Mouse (Mus musculus): ENCODE measurements around the gene Cnpy1.
A peak's percentile ranks its signal among the peaks of the same experiment; 100 is the strongest.

Cnpy1 gene

DNA sequence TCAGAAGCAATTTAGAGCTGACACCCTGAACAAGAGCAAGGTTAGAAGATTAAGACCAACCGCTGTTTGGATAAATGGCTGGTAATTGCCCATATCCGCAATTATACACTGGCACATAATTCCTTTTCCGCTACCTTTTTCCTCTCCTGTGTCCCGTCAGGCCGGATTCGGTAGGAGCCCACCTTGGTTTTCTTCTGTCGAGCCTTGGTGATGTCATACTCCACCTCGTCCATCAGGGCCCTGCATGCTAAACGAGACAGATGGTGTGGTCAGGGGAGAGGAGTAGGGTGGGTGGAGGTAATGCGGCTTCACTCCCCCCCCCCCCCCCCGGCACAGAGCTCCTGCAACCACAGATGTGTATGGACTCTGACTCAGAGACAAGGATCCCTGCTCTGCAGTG lies at the start of gene Cnpy1:
Cnpy1 (minus strand) TSS at position 233 of the 400 bp plus-strand sequence.
- DNase-seq (ENCODE audit: low spot score) = no peak

DNA sequence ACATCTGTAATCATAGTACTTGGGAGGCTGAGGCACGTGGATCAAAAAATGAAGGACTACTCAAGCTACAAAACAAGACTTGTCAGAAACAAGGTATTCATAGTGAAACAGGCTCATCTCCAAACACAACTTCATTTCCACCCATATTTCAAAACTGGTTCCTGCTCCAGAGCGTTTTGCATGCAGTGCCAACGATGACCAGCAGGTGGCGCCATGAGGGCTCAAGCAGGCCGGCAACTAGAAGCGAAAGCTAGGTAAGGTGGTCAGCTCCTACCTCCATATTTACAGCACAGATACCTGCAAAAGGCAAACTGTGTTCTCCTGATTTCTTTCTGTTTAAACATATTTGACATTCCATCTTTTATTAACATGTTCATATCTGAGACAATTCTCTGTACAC lies 48.4 kb upstream of the Cnpy1 start:
- peak; percentile 67 for DNase-seq (ENCODE audit: low spot score)

DNA sequence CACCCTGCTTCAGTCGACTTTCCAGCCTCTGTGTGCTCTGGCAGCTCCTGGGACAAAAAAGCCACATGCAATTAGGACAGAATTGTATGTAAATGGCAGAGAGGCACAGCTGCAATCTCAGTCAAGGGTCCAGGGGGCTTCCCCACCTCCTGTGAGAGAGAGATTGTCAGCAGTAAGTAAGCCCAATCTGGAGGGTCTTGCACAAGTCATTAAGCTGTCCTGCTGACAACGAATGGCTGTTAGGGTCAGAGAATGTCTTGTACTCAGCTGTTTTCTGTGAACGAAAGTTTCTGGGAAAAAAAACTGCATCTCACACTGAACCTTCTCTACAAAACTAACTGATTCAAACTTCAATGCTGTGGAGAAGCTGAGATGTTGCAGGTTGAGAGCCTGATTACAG lies 46.7 kb upstream of the Cnpy1 start:
- DNase-seq (ENCODE audit: low spot score) = no peak

DNA sequence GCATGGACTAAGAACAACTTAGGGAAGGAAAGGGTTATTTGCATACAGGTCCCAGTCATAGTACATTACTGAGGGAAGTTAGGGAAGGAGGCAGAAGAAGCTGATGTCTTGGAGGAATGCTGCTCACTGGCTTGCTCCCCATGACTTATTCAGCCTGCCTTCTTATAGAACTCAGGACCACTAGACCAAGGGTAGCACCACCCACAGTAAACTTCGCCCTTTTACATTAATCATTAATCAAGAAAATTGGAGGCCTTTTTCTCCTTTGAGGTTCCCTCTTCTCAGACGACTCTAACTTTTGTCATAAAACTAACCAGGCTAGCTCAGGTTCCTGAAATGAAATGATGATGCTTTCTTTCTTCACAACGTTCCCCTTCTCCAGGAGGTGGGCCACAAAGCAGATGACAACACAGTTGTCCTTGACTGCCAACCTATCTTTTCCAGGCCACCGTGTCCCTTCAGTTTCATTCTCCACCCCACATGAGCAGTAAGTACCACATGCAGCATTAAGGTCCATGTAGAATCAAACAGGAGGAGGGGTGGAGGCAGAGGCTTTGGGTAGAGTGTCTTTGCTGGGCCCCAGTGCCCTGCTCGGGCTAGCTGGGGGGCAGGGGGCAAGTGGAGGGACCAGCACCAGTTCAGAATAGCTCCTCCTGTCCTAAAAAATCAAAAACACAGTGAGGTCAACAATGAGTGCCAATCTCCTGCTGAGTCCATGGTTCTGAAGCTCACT lies 45.7 kb upstream of the Cnpy1 start:
- DNase-seq (ENCODE audit: low spot score) = no peak

DNA sequence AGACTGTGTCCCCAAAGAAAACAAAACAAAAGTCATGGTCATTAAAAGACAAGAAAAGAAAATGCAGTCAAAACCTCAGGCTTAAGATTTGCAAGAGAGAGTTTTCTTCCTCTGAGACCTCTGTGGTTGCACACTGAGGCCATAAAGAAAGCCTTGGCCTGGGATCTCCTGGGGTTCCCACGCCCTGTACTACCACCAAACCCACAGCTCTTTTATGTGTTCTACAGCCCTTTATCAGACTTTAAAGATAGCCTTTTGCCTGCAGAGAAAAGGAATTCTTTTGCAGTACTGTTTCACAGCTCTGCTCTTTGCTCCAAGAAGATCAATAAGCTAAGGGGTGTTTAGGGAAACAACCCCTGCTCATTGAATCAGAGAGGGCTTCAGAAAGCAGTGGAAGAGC lies 45.0 kb upstream of the Cnpy1 start:
- no peak for DNase-seq (ENCODE audit: low spot score)

DNA sequence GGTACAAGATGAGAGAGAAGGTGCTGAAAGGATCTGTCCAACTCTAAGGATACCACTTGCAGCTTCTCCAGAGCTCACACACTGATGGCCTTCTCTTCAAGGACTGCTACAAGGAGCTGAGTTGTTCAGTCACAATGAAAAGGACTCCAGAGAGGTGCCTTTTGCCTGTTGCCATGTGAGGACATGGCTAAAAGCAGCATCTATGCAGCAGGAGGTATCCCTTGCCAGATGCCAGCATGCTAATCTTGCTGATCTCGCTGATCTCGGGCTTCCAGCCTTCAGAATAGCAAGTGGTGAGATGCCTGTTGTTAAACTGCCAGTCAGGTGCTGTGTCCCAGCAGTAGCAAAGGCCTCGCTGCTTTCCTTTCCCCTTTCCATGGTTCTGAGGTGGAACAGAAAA lies 43.5 kb upstream of the Cnpy1 start:
- DNase-seq (ENCODE audit: low spot score) = no peak

DNA sequence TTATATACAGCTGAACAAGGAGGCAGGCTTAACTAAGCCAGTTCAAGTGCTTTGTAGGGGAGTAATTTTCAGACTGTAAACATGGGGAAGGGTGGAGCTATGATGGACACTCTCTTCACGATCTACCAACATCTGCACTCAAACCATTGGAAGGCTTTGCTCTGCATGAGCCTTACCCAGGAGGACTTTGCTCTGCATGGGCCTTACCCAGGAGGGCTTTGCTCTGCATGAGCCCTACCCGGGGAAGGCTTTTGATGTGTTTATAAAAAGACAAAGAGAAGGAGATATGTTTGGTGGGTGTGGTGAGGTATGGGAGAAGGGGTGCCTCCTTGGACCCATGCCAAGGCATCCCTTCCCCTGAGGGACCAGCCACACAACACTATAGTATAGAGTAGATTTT lies 31.7 kb upstream of the Cnpy1 start:
- DNase-seq (ENCODE audit: low spot score) = no peak

DNA sequence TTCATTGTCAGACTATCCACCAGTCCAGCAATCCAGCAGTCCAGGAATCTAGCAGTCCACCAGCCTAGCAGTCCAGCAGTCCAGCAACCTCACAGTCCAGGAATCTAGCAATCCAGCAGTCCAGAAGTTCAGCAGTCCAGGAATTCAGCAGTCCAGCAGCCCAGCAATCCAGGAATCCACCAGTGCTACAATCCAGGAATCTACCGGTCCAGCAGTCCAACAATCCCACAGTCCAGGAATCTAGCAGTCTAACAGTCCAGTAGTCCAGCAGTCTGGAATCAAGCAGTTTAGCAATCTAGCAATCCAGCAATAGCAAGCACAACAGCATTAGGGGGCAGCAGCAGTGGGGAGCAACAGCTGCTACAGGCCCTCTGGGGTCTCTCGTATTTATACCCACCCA lies 27.2 kb upstream of the Cnpy1 start:
- no peak for DNase-seq (ENCODE audit: low spot score)

DNA sequence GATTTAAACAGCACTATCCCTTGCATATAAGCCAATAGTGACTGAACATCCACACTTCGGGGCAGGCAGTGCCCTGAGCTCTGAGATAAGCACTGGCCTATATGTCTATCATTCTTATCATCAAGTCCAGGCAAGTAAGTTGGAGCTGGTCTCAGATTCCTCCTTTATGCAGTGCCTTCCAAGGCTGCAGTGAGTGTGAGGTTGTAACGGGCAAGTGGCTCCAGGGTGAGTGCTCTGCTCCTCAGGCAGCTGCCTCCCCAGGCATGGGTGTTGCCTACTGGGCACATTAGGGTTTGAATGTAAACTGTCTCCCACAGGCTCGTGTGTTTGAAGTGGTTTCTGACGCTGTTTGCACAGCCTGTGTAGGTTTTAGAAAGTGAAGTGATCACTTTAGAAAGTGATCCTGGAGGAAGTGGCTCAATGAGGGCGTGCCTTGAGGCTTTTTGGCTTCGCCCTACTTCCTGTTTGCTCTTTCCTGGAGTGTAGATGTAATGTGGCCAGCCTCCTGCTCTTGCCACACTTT lies 23.9 kb upstream of the Cnpy1 start:
- no peak for DNase-seq (ENCODE audit: low spot score)

DNA sequence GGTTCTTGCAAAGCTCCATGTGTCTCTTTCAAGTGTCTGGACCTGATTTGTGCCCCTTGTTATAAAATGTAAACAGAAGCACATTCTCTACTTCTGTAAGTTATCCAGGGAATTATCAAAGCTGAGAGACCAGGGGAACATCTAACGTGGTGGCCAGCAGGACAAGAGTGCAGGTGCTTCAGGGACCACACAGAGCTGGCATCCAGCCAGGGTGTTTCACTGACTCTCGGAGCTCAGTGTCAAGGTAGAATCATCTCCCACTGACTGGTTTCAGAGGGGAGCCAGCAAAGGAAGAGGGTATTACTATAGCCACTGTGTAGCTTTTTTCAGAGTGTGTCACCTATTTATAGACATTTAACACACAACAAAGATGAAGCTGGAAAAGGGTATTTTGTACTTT lies 22.0 kb upstream of the Cnpy1 start:
- DNase-seq (ENCODE audit: low spot score) = no peak

DNA sequence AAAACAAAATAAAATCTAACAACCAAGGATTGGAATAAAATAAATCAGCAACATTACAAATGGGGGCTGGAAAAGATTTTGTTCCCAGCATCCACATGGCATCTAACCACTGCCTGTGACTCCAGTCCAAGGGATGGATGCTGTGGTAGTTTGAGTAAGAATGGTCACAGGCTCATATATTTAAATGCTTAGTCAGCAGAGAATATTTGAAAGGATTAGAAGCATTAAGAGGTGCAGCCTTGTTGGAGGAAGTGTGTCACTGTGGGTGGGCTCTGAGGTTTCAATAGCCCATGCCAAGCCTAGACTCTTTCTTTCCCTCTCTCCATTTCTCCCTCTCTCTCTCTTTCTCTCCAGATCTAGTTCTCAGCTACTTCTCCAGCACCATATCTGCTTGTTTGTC lies 20.0 kb upstream of the Cnpy1 start:
- no peak for DNase-seq (ENCODE audit: low spot score)

DNA sequence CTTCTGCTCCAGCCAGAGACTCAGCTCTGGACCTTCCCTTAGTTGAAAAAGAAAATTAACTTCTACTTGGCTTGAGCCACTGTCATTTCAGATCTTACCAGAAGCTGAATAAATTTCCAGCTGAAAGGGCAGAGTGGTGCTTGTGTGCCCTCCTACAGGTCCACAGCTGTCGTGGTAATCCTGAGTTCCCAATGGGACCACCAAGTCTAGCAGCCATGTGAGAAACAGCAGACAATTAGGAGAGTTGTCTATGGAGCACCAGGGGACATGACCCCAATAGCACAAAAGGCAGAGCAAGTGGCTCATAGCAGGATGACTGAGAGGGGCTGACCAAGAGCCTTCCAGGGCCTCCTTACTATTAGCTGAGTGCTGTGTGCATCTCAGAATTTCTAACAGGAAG lies 18.2 kb upstream of the Cnpy1 start:
- DNase-seq (ENCODE audit: low spot score) = no peak

DNA sequence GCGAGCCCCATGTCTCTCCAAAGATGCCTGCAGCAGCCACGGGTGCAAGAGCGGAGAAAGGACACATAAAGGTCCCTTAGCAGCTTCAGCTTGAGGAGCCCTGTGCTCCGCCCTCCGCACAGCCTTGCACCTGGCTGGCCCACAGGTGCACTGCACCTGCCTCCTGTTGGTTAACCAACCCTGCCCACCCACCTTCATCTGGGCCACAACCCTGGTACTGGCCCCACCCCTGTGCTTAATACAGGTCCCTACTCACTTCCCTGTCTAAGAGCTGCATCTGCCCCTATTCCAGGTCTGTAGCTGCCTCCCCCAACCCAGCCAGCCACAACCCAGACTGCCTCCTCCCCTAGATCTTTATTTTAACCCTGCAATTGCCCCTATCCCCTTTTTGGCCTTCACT lies 16.5 kb upstream of the Cnpy1 start:
- no peak for DNase-seq (ENCODE audit: low spot score)

DNA sequence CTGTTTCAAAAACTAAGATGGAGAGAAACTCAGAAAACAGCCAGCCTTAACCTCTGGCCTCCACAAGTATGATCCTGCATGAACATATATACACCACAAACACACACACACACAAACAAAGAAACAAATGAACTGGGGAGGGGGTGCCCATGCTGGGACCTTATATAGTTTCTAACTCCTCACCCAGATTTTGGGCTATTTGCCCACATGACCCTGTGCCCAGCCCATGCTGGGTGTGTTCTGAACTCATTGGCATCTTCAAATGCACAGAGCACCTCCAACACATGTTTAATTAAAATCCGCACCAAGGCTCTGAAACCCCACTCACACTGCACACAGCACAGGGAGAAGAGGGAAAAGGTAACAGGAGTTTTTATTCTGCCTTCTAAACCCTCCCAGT lies 14.3 kb upstream of the Cnpy1 start:
- DNase-seq (ENCODE audit: low spot score) = no peak

DNA sequence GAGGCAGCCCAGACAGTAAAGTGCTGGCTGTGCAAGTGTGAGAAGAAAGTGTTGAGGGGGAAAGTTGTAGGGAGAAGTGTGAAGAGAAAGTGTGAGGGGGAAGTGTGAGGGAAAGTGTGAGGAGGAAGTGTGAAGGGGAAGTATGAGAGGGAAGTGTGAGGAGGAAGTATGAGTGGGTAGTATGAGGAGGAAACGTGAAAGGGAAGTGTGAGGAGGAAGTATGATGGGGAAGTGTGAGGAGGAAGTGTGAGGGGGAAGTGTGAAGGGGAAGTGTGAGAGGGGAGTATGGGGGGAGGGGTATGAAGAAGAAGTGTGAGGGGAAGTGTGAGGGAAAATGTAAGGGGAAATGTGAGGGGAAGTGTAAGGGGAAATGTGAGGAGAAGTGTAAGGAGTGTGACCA lies 13.8 kb upstream of the Cnpy1 start:
- no peak for DNase-seq (ENCODE audit: low spot score)

DNA sequence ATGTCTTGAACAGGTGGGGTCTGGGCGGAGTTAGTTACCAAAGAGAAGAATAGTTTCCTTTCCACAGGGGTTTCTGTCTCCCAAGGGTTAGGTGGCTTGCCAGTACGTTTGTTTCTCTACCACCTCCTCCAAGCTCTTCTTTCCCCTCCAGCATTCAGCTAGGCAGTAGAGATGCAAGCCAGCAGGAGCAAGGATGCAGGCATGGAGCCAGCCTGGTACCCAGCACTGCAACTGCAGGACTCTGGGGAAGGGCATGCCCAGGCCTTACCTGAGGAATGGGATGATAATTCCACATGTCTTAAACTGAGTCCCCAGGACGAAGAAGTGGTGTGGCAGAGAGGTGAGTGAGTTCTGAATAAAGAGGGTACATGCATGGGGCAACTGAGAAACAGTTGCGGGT lies 12.2 kb upstream of the Cnpy1 start:
- no peak for DNase-seq (ENCODE audit: low spot score)

DNA sequence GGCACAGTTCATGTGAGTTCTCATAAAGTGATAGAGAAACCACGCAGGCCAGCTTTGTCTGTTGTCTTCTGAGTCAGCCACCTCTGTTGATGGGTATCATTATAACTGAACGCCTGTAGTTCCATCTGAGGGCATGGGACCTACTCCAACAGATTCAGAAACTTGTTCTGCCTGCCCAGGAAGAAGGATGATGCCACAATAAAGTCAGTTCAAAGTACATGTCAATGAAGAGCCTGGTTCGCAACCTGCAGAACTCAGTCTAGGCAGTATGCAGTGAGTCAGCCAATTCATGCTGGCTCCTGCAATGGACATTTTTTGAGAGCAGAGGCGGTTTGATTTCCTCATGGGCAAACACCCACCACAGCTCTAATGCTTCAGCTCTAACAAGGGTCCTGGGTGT lies 7.4 kb upstream of the Cnpy1 start:
- DNase-seq (ENCODE audit: low spot score) = no peak

DNA sequence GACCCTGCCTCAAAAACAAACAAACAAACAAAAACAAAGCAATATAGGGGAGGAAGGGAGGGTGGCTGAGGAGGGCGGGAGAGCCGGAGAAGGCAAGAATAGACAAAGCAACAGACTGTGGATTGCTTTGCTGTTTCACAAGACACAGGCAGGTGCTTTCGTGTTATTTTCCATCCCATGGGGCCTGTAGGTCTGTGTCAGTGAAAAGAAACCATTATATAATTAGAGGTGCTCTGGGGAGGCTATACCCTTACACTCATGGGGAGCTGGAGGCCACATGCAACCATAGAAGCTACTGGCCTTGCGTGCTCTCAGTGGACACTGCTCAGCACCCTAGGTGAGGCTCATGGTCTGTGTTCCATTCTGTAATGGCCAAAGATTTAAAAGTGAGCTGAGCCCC lies 6.7 kb upstream of the Cnpy1 start:
- DNase-seq (ENCODE audit: low spot score) = no peak

DNA sequence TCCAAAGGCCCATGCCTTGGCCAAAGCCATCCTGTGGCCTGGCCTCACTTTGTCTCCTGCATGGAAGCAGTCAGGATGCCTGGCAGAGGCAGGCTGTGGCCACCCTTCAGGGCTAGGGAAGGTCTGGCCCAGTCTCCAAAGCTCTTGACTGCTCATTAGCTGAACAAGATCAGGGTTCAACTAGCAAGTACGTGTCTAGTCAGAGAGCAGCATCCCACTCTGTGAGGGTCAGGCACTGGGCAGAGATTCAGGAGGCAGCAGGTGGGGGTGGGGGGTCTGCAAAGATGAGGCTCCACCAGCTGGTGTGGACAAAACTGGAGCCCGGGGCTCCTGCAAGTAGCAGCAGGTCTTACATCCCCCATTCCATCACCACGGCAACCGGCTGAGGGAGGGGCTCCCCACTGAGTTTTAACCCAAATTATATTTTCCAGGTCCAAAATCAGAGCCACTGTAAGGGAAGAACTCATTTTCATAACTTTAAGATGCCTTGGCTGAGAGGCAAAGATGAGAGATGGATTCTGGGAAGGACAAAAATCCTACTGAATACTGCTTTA lies 5.7 kb upstream of the Cnpy1 start:
- DNase-seq (ENCODE audit: low spot score) = no peak

DNA sequence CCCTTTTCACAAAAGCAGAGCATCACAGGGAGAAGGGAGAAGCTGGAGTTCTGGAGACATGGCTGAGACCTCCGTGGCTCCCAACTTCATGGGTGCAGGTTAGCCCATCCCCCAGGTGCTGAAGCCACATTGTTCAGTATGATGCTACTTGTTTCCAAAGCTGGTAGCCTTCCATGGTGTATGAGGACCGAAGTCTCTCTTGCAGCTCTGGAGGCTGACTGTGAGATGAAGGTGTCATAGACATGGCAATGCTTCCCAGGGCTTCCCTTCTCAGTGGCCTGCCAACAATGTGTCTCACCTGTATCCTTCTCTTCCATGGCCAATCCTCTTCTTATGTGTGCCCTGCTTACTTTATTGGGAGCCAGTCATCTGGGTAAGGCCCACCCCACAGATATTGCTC lies 4.9 kb upstream of the Cnpy1 start:
- no peak for DNase-seq (ENCODE audit: low spot score)

DNA sequence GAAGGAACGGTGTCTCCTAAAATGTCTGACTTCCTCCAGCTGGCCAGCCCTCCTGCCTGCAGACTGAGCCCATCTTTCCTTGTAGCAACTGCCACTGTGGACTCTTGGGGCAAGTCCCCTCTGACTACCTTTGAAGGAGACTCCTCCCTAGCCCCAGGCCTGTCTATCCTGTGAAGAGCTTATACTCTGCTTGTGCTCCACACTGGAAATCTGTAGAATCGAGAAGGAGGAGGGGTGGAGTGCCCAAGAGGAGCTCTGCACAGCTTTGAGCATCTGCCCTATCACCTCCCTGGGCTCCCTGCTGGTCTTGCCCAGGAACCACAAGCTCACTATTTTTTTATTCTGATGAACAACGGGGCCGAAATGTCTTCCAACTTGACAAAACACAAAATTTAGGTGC lies 485 bp downstream of the Cnpy1 start:
- DNase-seq (ENCODE audit: low spot score) = no peak

DNA sequence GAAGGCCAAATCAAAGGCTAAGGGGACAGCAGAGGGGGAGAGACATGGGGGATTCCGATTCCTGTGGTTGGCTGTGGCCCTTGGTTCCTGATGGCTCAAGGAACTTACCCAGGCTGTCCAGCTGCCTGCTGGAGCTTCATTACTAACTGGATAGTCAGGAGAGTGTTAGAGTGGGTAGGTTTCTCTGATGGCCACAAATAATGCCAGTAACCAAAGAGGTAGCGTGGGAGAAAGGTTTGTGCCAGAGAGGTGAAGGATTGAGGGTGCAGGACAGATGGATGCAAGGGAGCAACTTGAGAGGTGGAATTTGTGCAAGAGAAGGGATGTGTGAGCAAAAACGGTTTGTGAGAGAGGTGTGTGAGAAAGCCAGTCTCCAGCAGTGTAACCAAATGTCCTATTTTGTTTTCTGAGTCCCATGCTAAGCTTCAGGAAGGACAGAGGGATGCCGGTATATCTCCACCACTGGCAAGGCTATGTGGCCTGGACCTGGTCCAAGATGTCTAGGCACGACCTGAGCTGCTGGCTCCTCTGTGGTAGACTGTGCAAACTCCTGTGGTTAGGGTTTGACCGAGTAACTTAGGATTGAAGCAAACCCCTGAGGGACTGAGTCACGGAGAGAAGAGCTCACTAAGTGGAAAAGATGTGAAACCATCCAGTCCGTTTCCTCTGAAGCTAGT lies 2.0 kb downstream of the Cnpy1 start:
- no peak for DNase-seq (ENCODE audit: low spot score)

DNA sequence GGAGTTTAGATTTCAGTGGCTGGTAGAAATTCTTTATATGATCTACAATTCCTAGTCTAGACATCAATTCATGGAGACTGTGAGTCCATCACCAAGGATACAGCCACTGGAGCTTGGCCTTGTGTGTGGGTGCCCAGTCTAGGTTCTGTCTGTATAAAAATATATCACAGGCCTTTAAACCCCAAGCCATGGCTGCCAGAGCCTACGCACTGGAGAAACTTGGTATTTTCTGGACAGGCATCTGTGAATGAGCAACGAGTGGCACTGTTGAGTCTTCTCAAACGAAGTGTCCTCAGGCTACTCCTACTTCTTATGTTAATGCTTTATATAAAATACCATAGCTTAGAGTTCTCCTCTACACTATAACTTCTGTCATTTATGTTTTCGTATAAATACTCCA lies 4.2 kb downstream of the Cnpy1 start:
- no peak for DNase-seq (ENCODE audit: low spot score)

DNA sequence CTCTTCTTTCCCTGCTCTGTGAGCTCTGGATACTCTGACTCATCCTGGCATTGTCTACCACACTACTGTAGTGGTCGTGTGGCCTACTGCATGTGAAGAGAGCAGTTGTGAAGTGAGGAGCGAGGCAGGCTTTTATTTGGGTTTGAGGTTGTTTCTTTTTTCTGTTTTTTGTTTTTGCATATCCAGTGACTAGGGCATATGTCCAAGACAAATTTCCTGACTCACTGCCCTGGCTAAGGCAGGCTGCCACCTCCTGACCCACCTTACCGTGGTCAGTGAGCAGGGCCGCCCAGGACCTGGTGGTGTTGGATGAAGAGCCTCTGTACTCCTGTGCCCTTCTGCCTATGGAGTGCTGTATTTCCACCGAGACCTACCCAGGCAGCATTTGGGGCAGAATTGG lies 5.8 kb downstream of the Cnpy1 start:
- DNase-seq (ENCODE audit: low spot score) = no peak

All from MN1 (cell line).